Mouse (Mus musculus) urinary bladder, postnatal 36 days (tissue): ENCODE measurements around the gene Nanos3.
A peak's percentile ranks its signal among the peaks of the same experiment; 100 is the strongest.

Experiments
- DNase-seq, 2 experiments: peaks; one replicate each; pipeline ENCODE4 v3.0.0; 2022; ENCODE audit warnings: low spot score in 2 of 2, mixed read lengths in 1 of 2

The Nanos3 gene

DNA sequence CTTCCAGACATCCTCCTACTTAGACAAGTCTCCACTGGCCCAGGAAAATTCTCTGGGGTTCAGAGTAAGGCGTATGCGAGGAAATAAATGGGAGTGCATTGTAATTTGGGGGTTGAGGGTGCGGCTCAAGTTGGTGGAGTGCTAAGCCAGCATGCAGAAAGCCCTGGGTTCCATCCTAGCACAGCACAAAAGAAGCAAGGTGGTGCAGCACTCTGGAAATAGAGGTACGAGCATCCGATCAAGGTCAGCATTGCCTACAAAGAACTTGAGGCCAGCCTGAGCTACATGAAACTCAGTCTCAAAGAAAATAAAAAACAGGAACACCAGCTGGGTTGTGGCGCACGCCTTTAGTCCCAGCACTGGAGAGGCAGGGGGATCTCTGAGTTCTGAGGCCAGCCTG lies at the start of gene Nanos3:
Nanos3 (minus strand) TSS at position 101 of the 400 bp plus-strand sequence.
- no peak for DNase-seq

DNA sequence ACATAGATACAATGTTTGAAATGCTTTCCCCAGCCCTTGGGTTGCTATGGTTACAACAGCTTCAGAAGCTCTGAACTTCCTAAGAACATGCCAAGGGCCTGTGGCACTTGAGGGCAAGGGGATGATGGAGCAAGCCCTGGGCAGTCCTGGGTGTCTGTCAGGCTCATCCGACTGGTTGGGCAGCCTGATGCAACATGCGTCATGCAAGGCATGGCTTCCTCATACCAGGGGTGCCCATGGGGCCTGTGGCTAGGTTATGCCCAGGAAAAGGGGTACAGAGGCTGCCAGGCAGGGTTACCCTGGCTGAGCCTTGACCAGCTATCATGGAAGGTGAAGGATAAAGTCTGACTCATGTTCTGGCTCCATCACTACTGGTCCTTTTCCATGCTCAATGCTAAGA lies 48.0 kb upstream of the Nanos3 start:
- no peak for DNase-seq

DNA sequence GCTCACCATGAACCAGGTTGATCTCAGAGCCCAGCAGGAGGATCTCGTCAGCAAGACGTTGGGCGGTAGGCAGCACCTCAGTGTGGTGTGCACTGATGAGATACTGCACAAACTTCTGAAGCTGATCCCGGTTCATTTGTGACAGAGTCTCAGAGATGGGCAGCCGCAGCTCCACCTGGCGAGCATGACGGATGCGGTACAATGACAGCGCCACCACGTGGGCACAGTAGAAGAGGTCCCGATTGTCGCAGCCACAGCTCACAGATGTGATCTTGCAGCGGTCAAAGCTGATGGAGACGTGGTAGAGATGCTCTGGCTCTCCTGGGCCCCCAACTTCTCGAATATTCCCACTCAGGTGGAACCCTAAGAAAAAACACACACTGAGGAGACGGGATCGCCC lies 45.7 kb upstream of the Nanos3 start:
- no peak for DNase-seq

DNA sequence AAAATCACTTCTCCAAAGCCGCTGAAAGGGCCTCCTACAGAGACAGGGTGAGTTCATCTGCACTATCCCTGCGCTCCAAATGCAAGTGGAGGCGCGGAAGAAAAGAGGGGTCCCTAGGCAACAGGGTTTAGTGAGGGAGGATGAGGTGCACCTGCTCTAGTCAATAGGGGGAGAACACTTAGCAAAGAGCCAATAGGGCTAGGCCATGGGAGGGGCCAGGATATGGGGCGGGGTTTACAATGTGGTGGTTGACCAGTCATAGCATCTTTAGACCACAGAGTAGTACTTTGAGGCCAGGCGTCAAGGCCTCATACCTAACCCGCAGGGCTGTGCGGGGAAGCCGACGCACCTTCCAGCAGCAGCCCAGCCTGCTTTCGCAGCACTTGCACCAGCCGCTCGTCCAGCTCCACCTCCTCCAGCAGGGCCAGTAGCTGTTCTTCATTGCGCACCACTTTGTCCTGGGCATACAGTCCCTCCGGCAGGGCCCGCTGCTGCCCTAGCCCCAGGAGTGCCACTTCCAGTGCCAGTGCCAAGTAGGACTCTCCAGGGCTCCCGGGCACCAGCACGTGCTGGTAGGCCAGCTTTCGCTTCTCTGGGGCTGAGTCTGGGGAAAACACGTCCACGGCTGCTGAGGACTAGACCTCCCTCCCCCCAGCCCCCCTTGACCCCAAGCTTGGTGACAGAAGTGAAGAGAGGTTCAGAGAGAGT lies 38.5 kb upstream of the Nanos3 start:
- no peak for DNase-seq

DNA sequence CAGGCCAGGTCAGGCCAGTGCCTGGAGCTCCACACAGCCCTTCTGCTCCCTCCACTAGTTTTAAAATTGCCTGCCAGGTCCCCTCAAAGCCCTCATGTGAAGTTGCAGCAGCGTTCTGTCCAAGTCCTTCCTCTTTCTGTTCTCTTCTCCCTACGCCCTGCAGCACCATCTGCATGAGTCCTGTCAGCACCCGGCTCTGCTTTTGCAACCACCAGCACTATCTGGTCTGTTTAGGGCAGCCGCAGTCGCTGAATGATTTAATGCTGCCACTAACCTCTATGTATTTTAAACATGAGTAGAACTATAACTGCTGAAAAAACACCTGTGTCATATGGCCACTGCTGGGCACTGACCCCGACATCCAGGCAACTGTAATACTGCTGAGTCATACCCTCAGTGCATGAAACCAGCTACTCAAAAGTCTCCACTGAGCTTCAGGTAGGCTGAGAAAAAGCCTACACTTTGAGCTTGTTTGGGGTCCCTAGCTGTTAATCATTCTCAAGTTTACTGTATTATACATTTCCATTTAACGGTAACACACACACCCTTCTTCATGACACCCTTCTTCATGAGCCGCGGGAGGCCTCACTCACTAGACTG lies 37.6 kb upstream of the Nanos3 start:
- DNase-seq, result no peak

DNA sequence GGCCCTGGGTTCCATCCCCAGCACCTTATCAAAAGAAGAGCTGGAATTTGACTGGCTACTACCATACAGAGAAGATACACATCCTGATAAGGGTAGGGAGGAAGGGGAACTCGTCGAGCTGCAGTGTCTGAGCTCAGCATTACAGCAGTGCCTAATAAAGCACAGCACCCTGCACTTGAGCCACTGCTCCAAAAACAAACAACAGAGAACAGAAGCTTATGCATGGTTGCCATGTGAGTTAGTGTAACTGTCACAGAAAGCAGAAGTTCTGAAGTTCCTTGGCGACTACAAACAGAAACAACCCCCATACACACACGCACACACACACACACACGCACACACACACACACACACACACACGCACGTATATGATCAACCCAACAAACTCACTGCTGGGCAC lies 35.1 kb upstream of the Nanos3 start:
- DNase-seq, result no peak

DNA sequence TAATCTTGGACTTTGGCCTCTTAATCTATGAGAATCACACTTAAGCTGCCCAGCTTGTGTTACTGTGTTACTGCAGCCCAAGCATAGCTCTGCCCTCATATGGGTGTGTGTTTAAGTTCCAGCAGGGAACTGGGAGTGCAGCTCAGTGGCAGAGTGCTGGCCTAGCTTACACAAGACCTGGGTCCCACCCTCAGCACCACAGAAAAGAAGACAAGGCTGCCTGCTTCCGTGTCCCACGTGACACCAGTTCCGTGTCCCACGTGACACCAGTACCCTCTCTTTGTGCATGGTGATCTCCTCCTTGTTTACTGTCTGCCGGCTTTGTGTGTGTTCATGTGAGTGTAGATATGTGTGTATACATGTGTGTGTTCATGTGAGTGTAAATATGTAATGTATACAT lies 33.1 kb upstream of the Nanos3 start:
- DNase-seq, result no peak

DNA sequence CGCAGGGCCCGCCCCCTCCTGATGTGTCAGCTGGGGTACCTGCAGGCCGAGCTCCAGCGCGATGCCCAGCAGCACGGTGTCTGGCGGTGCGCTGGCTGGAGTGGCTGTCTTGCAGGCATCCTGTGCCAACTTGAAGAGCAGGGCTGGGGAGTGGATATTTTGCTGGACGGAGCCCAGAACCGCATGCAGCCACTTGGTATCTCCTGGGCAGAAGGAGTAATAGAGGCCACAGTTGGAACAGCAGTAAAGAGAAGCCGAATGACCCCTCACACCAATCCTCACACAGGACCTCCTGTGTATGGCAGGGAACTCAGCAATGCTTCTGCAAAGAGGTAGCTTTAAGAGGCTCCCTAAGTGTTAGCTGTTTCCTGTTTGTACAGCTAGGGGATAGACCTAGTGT lies 32.2 kb upstream of the Nanos3 start:
- DNase-seq, result no peak

DNA sequence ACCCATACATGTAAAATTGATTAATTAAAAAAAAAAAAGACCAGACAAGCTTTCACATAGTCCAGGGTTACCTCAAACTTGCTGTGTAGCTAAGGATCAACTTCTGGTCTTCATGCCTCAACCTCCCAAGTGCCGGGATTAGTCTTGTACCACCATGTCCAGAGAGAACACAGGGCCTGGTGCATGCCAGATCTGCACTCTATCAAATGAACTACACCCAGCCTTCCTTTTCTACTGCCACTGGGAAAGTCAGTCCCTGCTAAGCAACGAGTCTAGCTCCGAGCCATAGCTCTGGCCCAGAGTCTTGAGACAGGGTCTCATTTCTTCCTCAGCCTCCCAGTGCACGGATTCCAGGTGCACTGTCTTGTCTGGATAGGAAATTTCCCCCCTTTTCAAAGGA lies 28.3 kb upstream of the Nanos3 start:
- no peak for DNase-seq

DNA sequence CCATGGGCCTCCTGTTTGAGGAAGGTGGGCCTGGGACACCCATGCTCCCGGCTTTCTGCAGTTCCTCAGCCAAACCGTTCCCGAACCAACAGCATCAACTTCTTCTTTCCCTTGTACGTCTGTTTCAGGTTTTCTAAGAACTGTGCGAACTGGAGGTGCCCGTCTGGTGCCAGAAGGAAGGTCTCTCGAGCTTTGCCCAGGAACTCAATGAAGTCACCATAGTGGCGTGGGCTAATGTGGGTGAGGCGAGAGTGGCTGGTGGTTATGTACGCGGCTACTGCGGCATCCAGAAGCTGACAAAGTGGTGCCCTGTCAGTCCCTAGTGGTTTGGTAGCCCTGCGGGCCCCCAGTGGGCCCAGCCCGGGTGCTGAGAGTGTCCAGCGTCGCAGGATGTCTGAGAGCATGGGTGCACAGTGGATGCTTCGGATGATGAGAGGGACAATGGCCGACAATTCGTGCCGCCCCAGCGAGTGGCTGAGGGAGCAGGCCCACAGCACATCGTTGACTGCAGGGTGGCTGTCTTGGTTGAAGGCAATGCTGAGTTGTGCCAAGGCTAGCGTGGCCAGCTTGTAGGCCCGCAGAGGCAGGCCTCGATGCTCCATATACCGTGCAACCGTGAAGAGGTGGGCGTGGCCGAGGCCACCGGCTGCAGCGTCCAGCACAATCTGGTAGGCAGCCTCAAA lies 27.0 kb upstream of the Nanos3 start:
- DNase-seq, result no peak

DNA sequence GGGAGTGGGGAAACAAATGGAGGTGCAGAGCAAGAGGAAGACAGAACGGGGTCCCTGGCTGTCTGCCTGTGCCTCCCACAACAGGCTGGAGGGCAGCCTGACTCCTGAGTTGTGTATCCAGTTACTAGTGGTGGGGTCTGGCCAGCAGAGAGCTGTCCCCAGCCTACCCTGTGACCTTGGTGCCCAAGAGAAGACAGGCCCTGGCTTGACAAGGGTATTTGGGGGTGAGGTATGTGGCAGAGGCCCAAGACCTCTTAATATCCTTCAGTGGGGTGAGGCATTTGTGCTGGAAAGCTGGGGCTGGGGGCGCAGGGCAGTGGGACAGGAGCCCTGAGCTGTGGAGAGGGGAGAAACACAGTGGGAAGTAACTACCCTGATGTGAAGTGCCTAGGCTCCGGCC lies 26.2 kb upstream of the Nanos3 start:
- DNase-seq, result no peak

DNA sequence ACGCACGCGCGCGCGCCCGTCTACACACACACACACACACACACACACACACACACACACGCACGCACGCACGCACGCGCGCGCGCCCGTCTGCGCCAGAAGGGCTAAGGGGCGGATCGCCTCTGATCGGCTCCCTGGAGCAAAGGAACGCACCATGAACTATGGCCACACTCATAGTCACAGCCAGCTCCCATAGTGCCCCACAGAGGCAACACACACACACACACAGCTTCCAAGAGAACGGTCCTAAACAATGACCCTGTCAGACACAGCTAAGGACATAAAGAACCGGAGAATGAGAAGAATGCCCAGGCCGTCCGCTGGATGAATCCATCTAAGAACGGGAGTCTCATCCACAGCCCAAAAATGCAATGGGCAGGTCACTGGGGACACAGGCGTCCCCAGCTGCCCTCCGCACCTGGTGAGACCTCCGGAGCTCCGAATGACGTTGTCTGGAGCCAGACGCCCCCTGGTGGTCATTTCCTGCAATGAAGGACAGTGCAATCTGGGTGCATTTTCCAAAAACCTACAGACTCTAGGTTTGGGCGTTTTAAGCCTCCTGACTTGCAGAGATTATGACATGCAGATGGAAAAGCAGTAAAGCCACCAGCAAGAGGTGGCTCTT lies 25.3 kb upstream of the Nanos3 start:
- peak; percentile 75 to 78 for DNase-seq

DNA sequence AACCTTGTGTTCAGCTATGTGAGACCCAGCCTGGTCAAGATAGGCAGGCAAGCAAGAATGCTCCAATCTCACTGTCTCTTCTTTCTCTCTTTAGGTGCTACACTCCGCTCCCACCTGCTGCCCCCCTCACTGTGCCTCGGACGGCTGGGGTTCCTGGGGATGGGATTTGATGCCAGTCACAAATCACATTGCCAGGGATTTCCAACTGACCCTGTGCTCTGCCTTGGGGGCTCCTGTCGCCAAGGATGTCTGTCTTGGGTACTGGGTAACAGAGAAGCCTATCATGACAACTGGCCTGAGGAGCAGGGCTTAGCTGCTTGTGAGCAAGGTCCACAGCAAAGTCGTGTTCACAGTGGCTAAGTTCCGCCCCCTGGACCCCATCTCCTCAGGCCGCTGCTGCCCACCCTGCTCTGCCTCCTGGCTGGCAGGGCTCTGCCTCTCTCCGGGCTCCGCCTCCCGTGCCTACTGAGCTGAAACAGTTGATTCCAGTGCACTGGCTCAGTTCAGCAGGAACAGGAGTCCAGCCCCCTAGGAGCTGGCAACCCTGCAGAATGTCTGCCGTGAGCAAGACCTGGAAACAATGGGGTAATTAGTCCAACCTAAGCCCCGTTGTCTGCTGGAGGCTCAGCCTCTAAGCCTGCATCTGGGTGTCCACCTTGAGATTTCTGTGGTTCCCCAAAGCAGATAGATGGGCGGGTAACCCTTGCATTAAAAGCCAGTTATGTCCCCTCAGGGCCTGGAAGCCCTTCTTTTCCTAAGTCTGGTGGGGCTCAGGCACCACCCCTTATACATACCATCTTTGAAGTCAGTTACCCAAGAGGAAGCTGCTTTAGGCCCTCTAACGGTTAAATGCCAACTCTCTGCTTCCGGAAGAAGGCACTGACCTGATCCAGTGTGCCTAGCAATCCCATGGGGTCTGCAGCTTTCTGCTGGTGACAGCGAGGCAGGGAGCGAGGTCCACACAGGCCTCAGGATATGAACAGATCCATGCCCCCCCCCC lies 23.7 kb upstream of the Nanos3 start:
- no peak for DNase-seq

DNA sequence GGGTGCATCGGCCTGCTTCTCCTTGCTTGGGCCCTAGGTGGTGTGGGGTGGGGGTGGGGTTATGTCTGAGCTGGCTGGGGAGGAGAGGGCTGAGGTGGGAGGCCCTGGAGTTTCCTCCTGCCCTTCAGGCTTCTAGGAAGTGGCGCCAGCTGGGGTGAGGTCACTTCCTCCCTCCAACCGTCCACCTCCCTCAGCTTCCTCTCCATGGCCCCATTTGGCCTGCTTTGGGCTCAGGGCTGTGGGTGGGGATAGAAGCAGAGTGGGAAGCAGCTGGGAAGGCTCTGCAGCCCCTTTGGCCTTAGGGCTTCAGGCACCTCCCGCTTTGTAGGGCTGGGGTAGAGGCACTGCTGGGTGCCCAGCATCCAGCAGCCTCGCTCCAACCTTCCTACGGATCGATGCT lies 22.8 kb upstream of the Nanos3 start:
- DNase-seq, result peak in 1 of 2 experiments; percentile 58

DNA sequence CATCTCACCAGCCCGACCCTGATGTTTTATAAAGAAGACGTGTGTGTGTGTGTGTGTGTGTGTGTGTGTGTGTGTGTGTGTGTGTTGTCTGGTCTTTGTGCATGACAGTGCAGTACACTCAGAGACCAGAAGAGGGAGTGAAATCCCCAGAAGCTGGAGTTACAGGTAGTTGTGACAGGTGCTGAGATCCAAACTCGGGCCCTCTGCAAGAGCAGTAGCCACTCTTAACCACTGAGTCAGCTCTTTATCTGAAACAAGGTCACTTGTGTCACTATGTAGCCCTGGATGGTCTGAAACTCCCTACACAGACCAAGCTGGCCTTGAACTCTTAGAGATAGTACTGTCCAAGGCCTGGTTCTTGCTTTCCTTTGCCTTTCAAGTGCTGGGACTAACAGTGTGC lies 21.6 kb upstream of the Nanos3 start:
- DNase-seq, result no peak

DNA sequence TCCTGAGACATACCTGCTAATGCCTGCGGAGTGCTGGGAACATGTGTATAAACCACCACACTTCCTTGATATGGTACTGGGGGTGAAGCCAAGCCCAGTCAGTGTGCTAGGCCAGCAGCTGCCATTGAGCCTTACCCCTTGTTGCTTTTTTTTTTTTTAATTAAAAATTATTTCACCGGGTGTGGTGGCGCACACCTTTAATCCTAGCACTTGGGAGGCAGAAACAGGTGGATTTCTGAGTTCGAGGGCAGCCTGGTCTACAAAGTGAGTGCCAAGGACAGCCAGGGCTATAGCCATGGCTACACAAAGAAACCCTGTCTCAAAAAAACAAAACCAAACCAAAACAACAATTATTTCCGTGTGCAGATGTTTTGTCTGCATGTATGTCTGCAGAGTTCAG lies 20.1 kb upstream of the Nanos3 start:
- no peak for DNase-seq

DNA sequence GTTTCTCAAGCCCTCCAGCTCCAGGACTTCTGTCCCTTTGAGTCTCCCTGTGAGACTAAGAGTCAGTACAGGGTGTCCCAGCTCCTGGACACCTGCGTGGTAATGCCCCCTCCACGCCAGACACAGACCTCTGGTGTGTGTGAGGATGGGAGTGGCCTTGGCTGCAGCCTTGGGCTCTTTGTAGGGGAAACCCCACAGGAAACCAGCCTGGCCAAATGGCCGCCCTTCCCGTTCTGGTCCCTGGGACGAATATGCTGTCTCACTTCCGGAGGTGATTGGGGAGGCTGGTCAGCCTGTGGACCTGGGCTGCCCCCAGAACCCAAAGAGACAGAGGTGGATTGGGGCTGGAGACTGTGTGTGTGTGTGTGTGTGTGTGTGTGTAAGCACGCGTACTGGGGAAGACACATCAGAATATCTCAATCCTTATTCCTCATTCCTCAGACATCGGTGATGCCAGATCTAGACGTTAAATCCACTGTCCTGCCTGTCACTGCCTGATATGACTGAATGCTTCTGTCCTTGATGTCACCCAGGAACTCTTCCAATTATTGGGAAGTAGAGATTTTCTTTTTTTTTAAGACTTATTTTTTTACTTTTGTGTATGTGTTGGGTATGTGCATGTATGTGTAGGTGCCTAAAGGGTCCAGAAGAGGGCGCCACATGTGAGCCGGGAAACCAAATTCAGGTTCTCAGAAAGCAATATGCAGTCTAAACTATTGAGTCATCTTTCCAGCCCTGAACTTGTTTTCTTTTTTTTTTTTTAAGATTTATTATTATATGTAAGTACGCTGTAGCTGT lies 19.2 kb upstream of the Nanos3 start:
- peak; percentile 53 to 72 for DNase-seq

DNA sequence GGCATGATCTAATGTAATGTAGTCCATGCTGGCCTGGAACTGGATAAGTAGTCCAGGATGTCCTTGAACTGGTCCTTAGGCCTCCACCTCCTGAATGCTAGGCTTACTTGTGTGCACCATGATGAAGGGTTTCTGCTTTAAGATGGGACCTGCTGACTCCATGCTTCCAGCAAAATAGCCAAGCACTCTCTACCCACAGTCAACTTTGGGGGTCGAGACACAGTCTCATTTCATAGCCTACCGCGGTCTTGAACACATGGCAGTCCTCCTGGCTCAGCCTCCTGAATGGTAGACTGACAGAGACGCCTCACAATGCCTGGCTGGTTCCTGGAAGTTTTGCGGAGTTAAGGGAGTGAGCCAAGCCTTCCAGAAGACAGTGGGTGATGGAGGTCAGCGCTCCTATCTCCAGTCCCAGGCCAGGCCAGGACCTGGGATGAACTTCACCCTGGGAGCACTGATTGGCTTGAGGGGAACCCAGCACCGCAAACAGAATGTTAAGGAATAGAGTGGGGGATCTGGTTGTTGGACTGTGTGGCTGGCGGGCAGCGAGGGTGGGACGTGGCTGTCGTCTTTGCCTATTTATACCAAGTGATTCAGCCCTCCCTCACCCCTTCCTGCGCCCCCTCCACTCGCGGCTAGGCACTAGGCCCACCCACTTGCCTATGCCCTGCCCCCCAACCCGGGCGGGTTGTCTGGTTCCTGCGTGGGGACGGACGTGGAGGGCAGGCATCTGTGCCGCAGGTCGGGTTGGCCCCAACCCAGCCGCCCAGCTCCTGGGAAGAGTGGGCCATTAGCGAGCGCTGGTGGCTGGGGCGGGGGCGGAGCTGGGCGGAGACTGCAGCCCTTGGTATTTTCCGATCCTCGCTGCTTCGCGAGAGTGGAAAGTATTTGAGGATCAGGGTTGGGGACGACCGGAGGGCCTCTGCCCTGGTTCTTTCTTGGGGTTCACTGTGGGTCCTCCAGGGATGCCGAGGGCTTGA lies 18.2 kb upstream of the Nanos3 start:
- peak; percentile 72 to 84 for DNase-seq

DNA sequence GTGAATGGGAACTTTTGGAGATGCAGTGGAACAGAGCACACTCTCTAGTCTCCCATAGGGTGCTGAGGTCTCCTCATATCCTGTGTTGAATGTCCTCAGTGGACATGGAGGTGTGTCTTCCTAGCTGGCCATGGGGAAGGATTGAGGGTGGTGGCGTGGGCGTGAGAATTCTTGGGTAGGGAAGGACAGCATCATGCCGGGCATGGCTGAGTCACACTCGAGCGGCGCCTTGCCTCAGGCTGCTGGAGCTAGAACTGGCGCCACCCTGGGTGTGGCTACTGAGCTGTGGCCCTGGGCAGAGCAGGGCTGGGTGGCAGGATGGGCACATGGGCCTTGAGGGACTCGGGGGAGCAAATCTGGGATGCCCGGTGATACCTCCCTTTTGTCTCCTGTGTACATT lies 17.4 kb upstream of the Nanos3 start:
- DNase-seq, result peak; percentile 69 to 84
